Mouse (Mus musculus) C2C12 (cell line): Measurements from ENCODE around the gene Tyrobp.

ENCODE experiments used
- CEBPB ChIP-seq: IDR thresholded peaks from one replicate; pipeline ENCODE4 v1.6.1; 2011; ENCODE audit warnings: low read depth, mild to moderate bottlenecking, control low read depth, moderate library complexity
- CTCF ChIP-seq: IDR thresholded peaks from one replicate; pipeline ENCODE4 v1.5.1; 2011; ENCODE audit not compliant: control insufficient read depth, insufficient read depth, insufficient read length
- FOSL1 ChIP-seq: IDR thresholded peaks from one replicate; pipeline ENCODE4 v1.8.0; 2011; ENCODE audit warnings: mild to moderate bottlenecking, low read length; ENCODE audit not compliant: poor library complexity, insufficient read depth, severe bottlenecking
- MAX ChIP-seq: IDR thresholded peaks from one replicate; pipeline ENCODE4 v1.6.1; 2011; ENCODE audit warnings: mild to moderate bottlenecking, control low read depth
- MYOD1 ChIP-seq: IDR thresholded peaks from one replicate; pipeline ENCODE4 v1.6.1; 2011; ENCODE audit warnings: low read depth; ENCODE audit not compliant: control insufficient read depth, insufficient read length
- MYOG ChIP-seq: IDR thresholded peaks from one replicate; pipeline ENCODE4 v1.6.1; 2011; ENCODE audit not compliant: control insufficient read depth, insufficient read length; ENCODE audit errors: extremely low read depth
- USF1 ChIP-seq: IDR thresholded peaks from one replicate; pipeline ENCODE4 v1.6.1; 2011; ENCODE audit warnings: low read depth, mild to moderate bottlenecking, control low read depth, moderate library complexity

DNA sequence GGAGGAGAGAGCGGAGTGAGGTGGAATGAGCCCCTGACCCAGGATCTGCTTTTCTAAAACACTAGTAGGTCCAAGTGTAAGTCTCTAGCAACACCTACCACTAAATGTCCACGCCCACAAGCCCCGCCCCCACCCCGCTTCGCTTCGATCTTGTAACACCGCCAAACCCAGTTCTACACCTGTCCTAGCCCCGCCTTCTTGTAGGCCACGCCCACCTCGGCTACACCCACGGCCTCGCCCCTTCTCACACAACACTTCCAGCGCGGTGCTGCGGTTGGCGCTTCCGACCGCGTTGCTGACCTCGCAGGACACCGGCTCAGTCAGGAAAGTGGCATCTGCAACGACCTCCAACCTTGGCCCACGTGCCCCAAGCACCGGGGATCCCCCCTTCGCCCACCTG lies 40.2 kb downstream of the Tyrobp start:
- TF ChIP-seq CTCF: no peak
- no peak for TF ChIP-seq USF1
- TF ChIP-seq FOSL1: no peak
- no peak for TF ChIP-seq CEBPB
- no peak for TF ChIP-seq MAX
- no peak for TF ChIP-seq MYOD1
- TF ChIP-seq MYOG: no peak
